In the genomic region with DNA sequence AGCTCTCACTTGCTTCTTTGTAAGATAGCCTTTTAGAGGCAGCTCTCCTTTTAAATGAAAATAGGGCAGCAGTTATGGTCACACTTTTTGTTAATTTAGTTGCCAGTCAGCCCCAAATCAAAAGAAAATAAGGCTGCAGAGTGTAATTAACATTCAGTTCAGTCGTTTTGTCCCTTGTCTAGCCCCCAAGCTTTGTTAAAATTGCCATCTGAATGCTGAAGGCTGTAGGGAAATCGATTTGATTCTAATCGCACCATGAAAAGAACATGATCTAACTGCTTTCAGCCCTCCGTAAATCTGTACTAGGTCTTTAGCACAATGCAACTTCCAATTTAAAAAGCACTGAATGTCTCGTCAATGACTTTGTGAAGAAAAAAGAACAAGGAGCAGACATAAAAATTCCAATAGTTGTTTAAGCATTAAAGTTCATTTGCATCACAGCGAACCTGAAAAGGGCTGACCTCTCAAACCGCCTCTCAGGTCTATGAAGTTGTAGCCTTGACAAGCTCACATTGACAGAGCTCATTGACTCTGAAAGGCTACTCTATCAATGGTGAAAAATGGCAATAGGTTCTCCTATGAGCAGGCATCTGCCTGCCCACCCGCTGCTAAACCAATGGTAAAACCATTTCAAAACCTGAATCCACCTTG, we compare ENCODE assay signal across 14 mouse cellular contexts. TPM values are rescaled to one million over a fixed set of nuclear protein-coding genes. Genes with fewer than 3 reads are reported as not detected.
DNase-seq lines count a peak whose midpoint lies in the region; ATAC-seq lines count a peak whose summit lies in the region.
"Had no signal": no experiment of that assay in that cellular context is flagged by ENCODE, and none has a peak within 500 bp of the region (broad histone marks: within the 10 kb centered on the region; RNA-seq: fewer than 3 reads in every experiment).

No protein-coding gene starts in this region.

- WGBS in neural tube, embryonic 11.5 days: 25% methylated on average over 8 of the region's 8 CpGs
- 19% methylated on average over 8 of the region's 8 CpGs for WGBS in neural tube, embryonic 15.5 days
- 5% methylated on average over 8 of the region's 8 CpGs for WGBS in forebrain, embryonic 15.5 days

- no peak overlapping the region for H3K27ac ChIP-seq in neural tube, embryonic 11.5 days (ENCODE audit: low read depth, low read length)
- no peak overlapping the region for H3K27ac ChIP-seq in neural tube, embryonic 15.5 days (replicated peaks)
- H3K27ac ChIP-seq in forebrain, embryonic 15.5 days (replicated peaks): peak overlapping the region; percentile 59
- H3K27ac ChIP-seq: limb, embryonic 12.5 days had no signal

- peak; percentile 44 for DNase-seq in neural tube, embryonic 11.5 days (ENCODE audit: low spot score)
- peak; percentile 54 for DNase-seq in mesoderm, embryonic 11.5 days (ENCODE audit: low read depth, low spot score)
- DNase-seq in retina, embryonic 14.5 days (ENCODE audit: low spot score): peak; percentile 16
- no peak for DNase-seq in right cerebral cortex, postnatal 25 days
- DNase-seq in ovary, adult 18-20 months (ENCODE audit: low spot score): no peak
- DNase-seq: adrenal gland, adult 2 months; heart, postnatal 4 days; kidney, adult 8-10 months; lung, postnatal 4 days; thymus, adult 2 months had no signal

- H3K9ac ChIP-seq in neural tube, embryonic 11.5 days (ENCODE audit: low read length): no peak overlapping the region
- no peak overlapping the region for H3K9ac ChIP-seq in neural tube, embryonic 15.5 days (replicated peaks)
- H3K9ac ChIP-seq in forebrain, embryonic 15.5 days (replicated peaks): no peak overlapping the region
- H3K9ac ChIP-seq: limb, embryonic 12.5 days had no signal

- ATAC-seq in neural tube, embryonic 11.5 days (ENCODE audit: insufficient read depth, low FRiP score, low TSS enrichment): peak; percentile 76
- ATAC-seq in neural tube, embryonic 15.5 days (ENCODE audit: low FRiP score): no peak
- peak; percentile 86 for ATAC-seq in forebrain, embryonic 15.5 days (replicated peaks)
- ATAC-seq in frontal cortex, adult (ENCODE audit: low TSS enrichment): no peak; the same call in 1 of the 2 replicates

- 0 out of 2 replicates have a peak, but pooled peaks cover 2% of the 10 kb centered on the region for H3K4me1 ChIP-seq in neural tube, embryonic 11.5 days (ENCODE audit: control insufficient read depth, insufficient read depth, low read length)
- H3K4me1 ChIP-seq in neural tube, embryonic 15.5 days: peaks cover 8% of the 10 kb centered on the region
- peaks cover 30% of the 10 kb centered on the region for H3K4me1 ChIP-seq in forebrain, embryonic 15.5 days

- no peak overlapping the region for H3K4me3 ChIP-seq in neural tube, embryonic 11.5 days (ENCODE audit: low read depth, low read length)
- no peak overlapping the region for H3K4me3 ChIP-seq in neural tube, embryonic 15.5 days (replicated peaks)
- no peak overlapping the region for H3K4me3 ChIP-seq in forebrain, embryonic 15.5 days
- H3K4me3 ChIP-seq: limb, embryonic 12.5 days had no signal

- H3K36me3 ChIP-seq in neural tube, embryonic 11.5 days (ENCODE audit: control insufficient read depth, insufficient read depth, low read length): peaks cover 2% of the 10 kb centered on the region; the same call in 1 of the 2 replicates
- 0 out of 2 replicates have a peak, but pooled peaks cover 5% of the 10 kb centered on the region for H3K36me3 ChIP-seq in neural tube, embryonic 15.5 days
- peaks cover 5% of the 10 kb centered on the region for H3K36me3 ChIP-seq in forebrain, embryonic 15.5 days

- peaks cover 8% of the 10 kb centered on the region for H3K27me3 ChIP-seq in neural tube, embryonic 11.5 days (ENCODE audit: control insufficient read depth, insufficient read depth, low read length)
- no peaks in the 10 kb centered on the region for H3K27me3 ChIP-seq in neural tube, embryonic 15.5 days (replicated peaks)
- H3K27me3 ChIP-seq in forebrain, embryonic 15.5 days: no peaks in the 10 kb centered on the region
- H3K27me3 ChIP-seq: limb, embryonic 12.5 days had no signal

- H3K9me3 ChIP-seq in neural tube, embryonic 11.5 days (ENCODE audit: control insufficient read depth, low read length): 0 out of 2 replicates have a peak, but pooled peaks cover 2% of the 10 kb centered on the region
- H3K9me3 ChIP-seq in neural tube, embryonic 15.5 days (replicated peaks): no peaks in the 10 kb centered on the region
- no peaks in the 10 kb centered on the region for H3K9me3 ChIP-seq in forebrain, embryonic 15.5 days
- H3K9me3 ChIP-seq: limb, embryonic 12.5 days had no signal

- H3K4me2 ChIP-seq in neural tube, embryonic 11.5 days (ENCODE audit: low read depth): no peak overlapping the region
- no peak overlapping the region for H3K4me2 ChIP-seq in neural tube, embryonic 15.5 days
- H3K4me2 ChIP-seq in forebrain, embryonic 15.5 days (replicated peaks): peak overlapping the region; percentile 11
- H3K4me2 ChIP-seq: limb, embryonic 12.5 days had no signal

RNA-seq across cellular contexts. Expression of gene Chic2, which starts 31.7 kb away (rescaled TPM):
- polyA plus RNA-seq in neural tube, embryonic 11.5 days (2014; fragmentation: Nextera tagmentation; extraction: Ambion mirVana): 46.8 and 51.3 TPM in 2 replicates
- polyA plus RNA-seq in neural tube, embryonic 15.5 days (2015; fragmentation: Nextera tagmentation; extraction: Ambion mirVana): 24.6 and 30.2 TPM in 2 replicates
- polyA plus RNA-seq in forebrain, embryonic 15.5 days (2015; fragmentation: Nextera tagmentation; extraction: Ambion mirVana): 39.2 TPM in 2 replicates

Comparison
In these comparisons a context has a peak if more than half of its experiments do, and no peak if none do; other contexts are left out.
1. ATAC-seq: peak in neural tube, embryonic 11.5 days (single experiment) and forebrain, embryonic 15.5 days (single experiment); none in neural tube, embryonic 15.5 days (single experiment) and frontal cortex, adult (single experiment).
2. DNase-seq: peak in neural tube, embryonic 11.5 days (single experiment), mesoderm, embryonic 11.5 days (single experiment) and retina, embryonic 14.5 days (single experiment); none in right cerebral cortex, postnatal 25 days (single experiment) and ovary, adult 18-20 months (single experiment).